Mouse (Mus musculus) limb, embryonic 12.5 days (tissue): ENCODE measurements around the gene Slc5a4b. TPM values are rescaled to one million over a fixed set of nuclear protein-coding genes. Genes with fewer than 3 reads are reported as not detected.
"Not testable (repeated sequence)": the region's sequence is repeated elsewhere in the genome, so short reads cannot be mapped to it uniquely, and the experiment has no call there.

Source experiments
- ATAC-seq: fragments of 200-750 bp; cut with Nextera tagmentation; 2 replicates; pipeline ENCODE4 v1.8.0; 2017; ENCODE audit warnings: low read depth, moderate TSS enrichment; ENCODE audit not compliant: insufficient number of reproducible peaks, insufficient read depth, low FRiP score, low TSS enrichment
- H3K27ac ChIP-seq: fragments of 300-500 bp; sonication (generic); 2 replicates; pipeline ENCODE4 v1.5.1; 2016; ENCODE audit warnings: mild to moderate bottlenecking, moderate library complexity
- H3K27me3 ChIP-seq: fragments of 300-500 bp; sonication (generic); 2 replicates; pipeline ENCODE4 v1.6.1; 2016; ENCODE audit warnings: mild to moderate bottlenecking, moderate library complexity
- H3K36me3 ChIP-seq: fragments of 300-500 bp; sonication (generic); 2 replicates; pipeline ENCODE4 v1.6.1; 2016; ENCODE audit warnings: mild to moderate bottlenecking, moderate library complexity
- H3K4me1 ChIP-seq: fragments of 300-500 bp; sonication (generic); replicated peaks from 2 replicates; pipeline ENCODE4 v1.6.1; 2016
- H3K4me2 ChIP-seq: fragments of 300-500 bp; sonication (generic); 2 replicates; pipeline ENCODE4 v1.6.1; 2016; ENCODE audit warnings: mild to moderate bottlenecking, moderate library complexity
- H3K4me3 ChIP-seq: fragments of 300-500 bp; sonication (generic); replicated peaks from 2 replicates; pipeline ENCODE4 v1.5.1; 2016; ENCODE audit warnings: mild to moderate bottlenecking
- H3K9ac ChIP-seq: fragments of 300-500 bp; sonication (generic); replicated peaks from 2 replicates; pipeline ENCODE4 v1.6.1; 2016; ENCODE audit warnings: mild to moderate bottlenecking, moderate library complexity
- H3K9me3 ChIP-seq: fragments of 300-500 bp; sonication (generic); 2 replicates; pipeline ENCODE4 v1.6.1; 2016; ENCODE audit warnings: mild to moderate bottlenecking, moderate library complexity
- WGBS: fragments of 180-500 bp; shearing (Covaris S2); methylation state at CpG from one replicate; pipeline ENCODE4 v1.1.7; 2016; 5-methylcytosine and 5-hydroxymethylcytosine counted together
- polyA plus RNA-seq: library from polyadenylated mRNA; unstranded; fragments of >200 nt; fragmentation: Nextera tagmentation; extraction: Ambion mirVana; gene quantifications from 2 replicates; pipeline ENCODE4 v1.2.1, GENCODE M21; 2016

Gene Slc5a4b
- polyA plus RNA-seq, 1 experiment from 2014 or later = not detected

- Histone ChIP-seq H3K9ac (no peak overlapping the region), H3K27ac (no peak overlapping the region), H3K4me2 (no peak overlapping the region), H3K36me3 (no peaks in the 10 kb centered on the region), H3K4me1 (no peaks in the 10 kb centered on the region), H3K27me3 (no peaks in the 10 kb centered on the region), H3K4me3 (no peak overlapping the region), H3K9me3 (no peaks in the 10 kb centered on the region)
- 51% methylated on average over 9 of the region's 9 CpGs for WGBS
- no peak for ATAC-seq
Measured at GRCm38 (mm10) chr10:76097368-76097767, 13.4 kb downstream of the Slc5a4b start.

- Histone ChIP-seq H3K27me3 (no peaks in the 10 kb centered on the region), H3K9ac (no peak overlapping the region), H3K4me3 (no peak overlapping the region), H3K9me3 (no peaks in the 10 kb centered on the region), H3K4me1 (no peaks in the 10 kb centered on the region), H3K4me2 (no peak overlapping the region), H3K27ac (no peak overlapping the region), H3K36me3 (no peaks in the 10 kb centered on the region)
- 90% methylated on average over 8 of the region's 8 CpGs for WGBS
- ATAC-seq = no peak
Measured at GRCm38 (mm10) chr10:76096580-76096979, 14.2 kb downstream of the Slc5a4b start.

GRCm38 (mm10) chr10:76077008-76077407 lies 33.8 kb downstream of the Slc5a4b start:
- not testable (repeated sequence) for ATAC-seq, H3K27me3 ChIP-seq, H3K9ac ChIP-seq, H3K27ac ChIP-seq, H3K4me3 ChIP-seq, H3K4me1 ChIP-seq, H3K36me3 ChIP-seq, H3K4me2 ChIP-seq, H3K9me3 ChIP-seq
- 89% methylated on average over 2 of the region's 2 CpGs for WGBS

GRCm38 (mm10) chr10:76072080-76072479 lies 38.7 kb downstream of the Slc5a4b start:
- not testable (repeated sequence) for H3K9me3 ChIP-seq, H3K4me1 ChIP-seq, H3K27ac ChIP-seq, H3K36me3 ChIP-seq, H3K4me3 ChIP-seq, H3K27me3 ChIP-seq, H3K9ac ChIP-seq, ATAC-seq, H3K4me2 ChIP-seq
- 93% methylated on average over 5 of the region's 5 CpGs for WGBS

- Histone ChIP-seq H3K36me3 (no peaks in the 10 kb centered on the region), H3K9ac (no peak overlapping the region), H3K27ac (no peak overlapping the region), H3K9me3 (no peaks in the 10 kb centered on the region), H3K4me1 (peaks cover 4% of the 10 kb centered on the region; the same call in 1 of the 2 replicates), H3K4me2 (0 out of 2 replicates have a peak overlapping the region, but pooled peaks have one; percentile 3), H3K4me3 (no peak overlapping the region), H3K27me3 (no peaks in the 10 kb centered on the region)
- 34% methylated on average over 12 of the region's 12 CpGs for WGBS
- ATAC-seq = no peak
Measured at GRCm38 (mm10) chr10:76067674-76068613, 42.8 kb downstream of the Slc5a4b start.

- H3K9me3 ChIP-seq = 0 out of 2 replicates have a peak, but pooled peaks cover 3% of the 10 kb centered on the region
- 92% methylated on average over 5 of the region's 5 CpGs for WGBS
- H3K27ac ChIP-seq = no peak overlapping the region
- no peak for ATAC-seq
- no peaks in the 10 kb centered on the region for H3K36me3 ChIP-seq
- H3K9ac ChIP-seq = no peak overlapping the region
- H3K27me3 ChIP-seq = no peaks in the 10 kb centered on the region
- H3K4me3 ChIP-seq = no peak overlapping the region
- H3K4me1 ChIP-seq = no peaks in the 10 kb centered on the region
- no peak overlapping the region for H3K4me2 ChIP-seq
Measured at GRCm38 (mm10) chr10:76062439-76062838, 48.3 kb downstream of the Slc5a4b start.

- no peak for ATAC-seq
- Histone ChIP-seq H3K27ac (no peak overlapping the region), H3K4me3 (no peak overlapping the region), H3K4me1 (no peaks in the 10 kb centered on the region), H3K4me2 (no peak overlapping the region), H3K9me3 (no peaks in the 10 kb centered on the region), H3K36me3 (no peaks in the 10 kb centered on the region), H3K27me3 (no peaks in the 10 kb centered on the region), H3K9ac (no peak overlapping the region)
- 71% methylated on average over 11 of the region's 11 CpGs for WGBS
Measured at GRCm38 (mm10) chr10:76051860-76052259, 58.9 kb downstream of the Slc5a4b start.

- WGBS = 42% methylated on average over 6 of the region's 6 CpGs
- H3K9me3 ChIP-seq = no peaks in the 10 kb centered on the region
- peaks cover 6% of the 10 kb centered on the region; the same call in 1 of the 2 replicates for H3K36me3 ChIP-seq
- no peak for ATAC-seq
- no peak overlapping the region for H3K9ac ChIP-seq
- H3K4me3 ChIP-seq = no peak overlapping the region
- H3K4me1 ChIP-seq = peaks cover 6% of the 10 kb centered on the region; the same call in 1 of the 2 replicates
- no peaks in the 10 kb centered on the region for H3K27me3 ChIP-seq
- no peak overlapping the region for H3K27ac ChIP-seq
- no peak overlapping the region for H3K4me2 ChIP-seq
Measured at GRCm38 (mm10) chr10:76048967-76049366, 61.8 kb downstream of the Slc5a4b start.

- H3K4me2 ChIP-seq = no peak overlapping the region
- H3K4me1 ChIP-seq = peaks cover 6% of the 10 kb centered on the region; the same call in 1 of the 2 replicates
- H3K9me3 ChIP-seq = no peaks in the 10 kb centered on the region
- ATAC-seq = no peak
- WGBS = 51% methylated on average over 5 of the region's 5 CpGs
- H3K27ac ChIP-seq = no peak overlapping the region
- no peaks in the 10 kb centered on the region for H3K27me3 ChIP-seq
- H3K36me3 ChIP-seq = peaks cover 19% of the 10 kb centered on the region
- no peak overlapping the region for H3K9ac ChIP-seq
- no peak overlapping the region for H3K4me3 ChIP-seq
Measured at GRCm38 (mm10) chr10:76047182-76047869, 63.4 kb downstream of the Slc5a4b start.

GRCm38 (mm10) chr10:76046754-76047153 lies 64.0 kb downstream of the Slc5a4b start:
- H3K9ac ChIP-seq = no peak overlapping the region
- WGBS = 35% methylated on average over 1 of the region's 1 CpGs
- no peaks in the 10 kb centered on the region for H3K27me3 ChIP-seq
- no peak overlapping the region for H3K4me2 ChIP-seq
- peaks cover 6% of the 10 kb centered on the region; the same call in 1 of the 2 replicates for H3K4me1 ChIP-seq
- H3K4me3 ChIP-seq = no peak overlapping the region
- no peak overlapping the region for H3K27ac ChIP-seq
- no peaks in the 10 kb centered on the region for H3K9me3 ChIP-seq
- peaks cover 23% of the 10 kb centered on the region for H3K36me3 ChIP-seq
- no peak for ATAC-seq

- H3K9me3 ChIP-seq = no peaks in the 10 kb centered on the region
- ATAC-seq = no peak
- H3K4me2 ChIP-seq = no peak overlapping the region
- H3K36me3 ChIP-seq = peaks cover 37% of the 10 kb centered on the region
- no peak overlapping the region for H3K27ac ChIP-seq
- WGBS = 38% methylated on average over 5 of the region's 5 CpGs
- peaks cover 6% of the 10 kb centered on the region; the same call in 1 of the 2 replicates for H3K4me1 ChIP-seq
- H3K27me3 ChIP-seq = no peaks in the 10 kb centered on the region
- H3K9ac ChIP-seq = no peak overlapping the region
- H3K4me3 ChIP-seq = no peak overlapping the region
Measured at GRCm38 (mm10) chr10:76045343-76045742, 65.4 kb downstream of the Slc5a4b start.
